7 mouse cellular contexts compared by ENCODE assay signal in the genomic region with DNA sequence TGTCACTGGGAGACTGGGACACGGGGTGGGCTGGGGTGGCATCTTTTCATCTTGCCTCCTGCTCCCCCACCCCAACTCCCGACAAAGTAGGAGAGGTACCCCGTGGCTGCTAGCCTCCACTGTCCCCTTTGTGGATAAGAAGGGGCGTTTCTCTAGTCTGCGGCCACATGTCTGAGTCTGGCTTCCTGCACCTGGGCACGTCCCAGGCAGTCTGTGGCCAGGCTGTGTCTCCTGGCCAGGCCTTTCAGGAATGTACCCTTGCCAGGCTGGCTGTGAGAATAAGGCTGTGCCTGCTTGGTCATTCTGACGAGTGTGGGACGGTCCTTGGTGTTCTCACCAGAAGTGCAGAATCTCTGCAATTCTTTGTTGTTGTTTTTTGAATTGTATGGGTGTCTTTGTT.
DNase-seq lines count a peak whose midpoint lies in the region; ATAC-seq and TF ChIP-seq lines count a peak whose summit lies in the region.

No protein-coding gene starts in this region.

- H3K4me3 ChIP-seq in lung, postnatal 0 days (ENCODE audit: low read depth, low read length), result no peak overlapping the region
- no peak overlapping the region for H3K4me3 ChIP-seq in lung, adult 2 months (replicated peaks; ENCODE audit: extremely low read depth, low read depth, low read length)
- H3K4me3 ChIP-seq in kidney, embryonic 16.5 days (ENCODE audit: low read length), result no peak overlapping the region
- no peak overlapping the region for H3K4me3 ChIP-seq in stomach, embryonic 15.5 days (replicated peaks)

- H3K36me3 ChIP-seq in lung, postnatal 0 days (ENCODE audit: insufficient read depth, low read length), result no peaks in the 10 kb centered on the region
- no peaks in the 10 kb centered on the region for H3K36me3 ChIP-seq in kidney, embryonic 16.5 days (ENCODE audit: insufficient read depth, low read length)
- no peaks in the 10 kb centered on the region for H3K36me3 ChIP-seq in stomach, embryonic 15.5 days

- ATAC-seq in lung, postnatal 0 days, result peak; percentile 19; the same call in 1 of the 2 replicates
- ATAC-seq in erythroblast, adult 5-6 weeks (replicated peaks; ENCODE audit: low FRiP score, poor library complexity, severe bottlenecking), result 0 out of 2 replicates have a peak, but pooled peaks have one; percentile 17
- ATAC-seq in kidney, embryonic 16.5 days (ENCODE audit: low FRiP score, low TSS enrichment), result no peak
- peak; percentile 11; the same call in 1 of the 2 replicates for ATAC-seq in stomach, embryonic 15.5 days (ENCODE audit: insufficient read depth, low FRiP score, low read depth)

- H3K27ac ChIP-seq in lung, postnatal 0 days (ENCODE audit: low read length), result peak overlapping the region; percentile 51
- peak overlapping the region; percentile 94 for H3K27ac ChIP-seq in kidney, embryonic 16.5 days (ENCODE audit: low read length)
- peak overlapping the region; percentile 97 for H3K27ac ChIP-seq in stomach, embryonic 15.5 days

- TF ChIP-seq CTCF in lung, postnatal 0 days (IDR thresholded peaks at IDR 0.05), result no peak
- no peak for TF ChIP-seq CTCF in lung, adult 2 months (IDR thresholded peaks at IDR 0.05; ENCODE audit: insufficient read depth, low read length)

- TF ChIP-seq EP300 in lung, postnatal 0 days (IDR thresholded peaks at IDR 0.05), result no peak

- H3K27me3 ChIP-seq in lung, postnatal 0 days (replicated peaks; ENCODE audit: insufficient read depth, low read length), result no peaks in the 10 kb centered on the region
- H3K27me3 ChIP-seq in kidney, embryonic 16.5 days (ENCODE audit: insufficient read depth, low read length), result no peaks in the 10 kb centered on the region
- no peaks in the 10 kb centered on the region for H3K27me3 ChIP-seq in stomach, embryonic 15.5 days (replicated peaks)

- H3K9me3 ChIP-seq in lung, postnatal 0 days (ENCODE audit: low read length), result no peaks in the 10 kb centered on the region
- H3K9me3 ChIP-seq in kidney, embryonic 16.5 days (ENCODE audit: low read length), result no peaks in the 10 kb centered on the region
- no peaks in the 10 kb centered on the region for H3K9me3 ChIP-seq in stomach, embryonic 15.5 days

- TF ChIP-seq POLR2A in lung, adult 2 months (IDR thresholded peaks at IDR 0.05; ENCODE audit: borderline replicate concordance, extremely low read depth, low read depth, low read length), result no peak

- peaks cover 38% of the 10 kb centered on the region for H3K4me1 ChIP-seq in lung, postnatal 0 days (ENCODE audit: insufficient read depth, low read depth, low read length)
- H3K4me1 ChIP-seq in lung, adult 2 months (ENCODE audit: control insufficient read depth, insufficient read depth, low read length), result peaks cover 35% of the 10 kb centered on the region
- peaks cover 75% of the 10 kb centered on the region for H3K4me1 ChIP-seq in kidney, embryonic 16.5 days (ENCODE audit: insufficient read depth, low read length)
- peaks cover 59% of the 10 kb centered on the region for H3K4me1 ChIP-seq in stomach, embryonic 15.5 days

- 53% methylated on average over 7 of the region's 8 CpGs for WGBS in lung, postnatal 0 days
- 47% methylated on average over 8 of the region's 8 CpGs for WGBS in lung, adult 2 months
- WGBS in kidney, embryonic 16.5 days, result 41% methylated on average over 8 of the region's 8 CpGs
- WGBS in stomach, embryonic 15.5 days, result 48% methylated on average over 8 of the region's 8 CpGs

- H3K9ac ChIP-seq in lung, postnatal 0 days (replicated peaks; ENCODE audit: low read depth), result no peak overlapping the region
- no peak overlapping the region for H3K9ac ChIP-seq in kidney, embryonic 16.5 days (replicated peaks; ENCODE audit: low read length)
- no peak overlapping the region for H3K9ac ChIP-seq in stomach, embryonic 15.5 days

- DNase-seq in lung, postnatal 0 days (ENCODE audit: low spot score), result peak; percentile 35
- DNase-seq in lung, adult 2 months, result no peak
- DNase-seq in embryo, embryonic 9.5 days (ENCODE audit: extremely low spot score), result no peak
- DNase-seq in right cerebral cortex, postnatal 36 days (ENCODE audit: low spot score in 2 of 2), result no peak

- H3K4me2 ChIP-seq in lung, postnatal 0 days (replicated peaks; ENCODE audit: low read depth, low read length), result no peak overlapping the region
- no peak overlapping the region for H3K4me2 ChIP-seq in kidney, embryonic 16.5 days (replicated peaks; ENCODE audit: low read depth, low read length)
- H3K4me2 ChIP-seq in stomach, embryonic 15.5 days, result peak overlapping the region; percentile 38
